Mouse (Mus musculus): ENCODE data around the gene Hist1h2bk.
"Not testable (repeated sequence)": the region's sequence is repeated elsewhere in the genome, so short reads cannot be mapped to it uniquely, and the experiment has no call there.

The Hist1h2bk gene

DNA sequence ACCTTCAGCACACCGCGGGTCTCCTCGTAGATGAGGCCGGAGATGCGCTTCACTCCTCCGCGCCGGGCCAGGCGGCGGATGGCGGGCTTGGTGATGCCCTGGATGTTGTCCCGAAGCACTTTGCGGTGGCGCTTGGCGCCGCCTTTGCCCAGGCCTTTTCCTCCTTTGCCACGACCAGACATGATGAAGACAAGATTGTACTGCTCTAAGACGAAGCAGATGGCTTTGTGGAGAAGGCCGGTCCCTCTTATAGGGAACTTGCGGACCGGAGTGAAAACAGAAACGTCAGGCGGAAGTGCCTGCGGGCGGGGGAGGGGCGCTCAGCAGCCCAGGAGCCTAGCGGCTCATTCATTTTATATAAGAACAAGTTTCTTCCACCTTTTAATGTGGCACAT is 5.5 kb downstream of the Hist1h2bk start, which contains the start of gene Hist1h4i:
Gene Hist1h4i (minus strand): TSS at position 221 of the 395 bp plus-strand sequence.
- DNase-seq (ENCODE audit: low spot score): peak; percentile 97

DNA sequence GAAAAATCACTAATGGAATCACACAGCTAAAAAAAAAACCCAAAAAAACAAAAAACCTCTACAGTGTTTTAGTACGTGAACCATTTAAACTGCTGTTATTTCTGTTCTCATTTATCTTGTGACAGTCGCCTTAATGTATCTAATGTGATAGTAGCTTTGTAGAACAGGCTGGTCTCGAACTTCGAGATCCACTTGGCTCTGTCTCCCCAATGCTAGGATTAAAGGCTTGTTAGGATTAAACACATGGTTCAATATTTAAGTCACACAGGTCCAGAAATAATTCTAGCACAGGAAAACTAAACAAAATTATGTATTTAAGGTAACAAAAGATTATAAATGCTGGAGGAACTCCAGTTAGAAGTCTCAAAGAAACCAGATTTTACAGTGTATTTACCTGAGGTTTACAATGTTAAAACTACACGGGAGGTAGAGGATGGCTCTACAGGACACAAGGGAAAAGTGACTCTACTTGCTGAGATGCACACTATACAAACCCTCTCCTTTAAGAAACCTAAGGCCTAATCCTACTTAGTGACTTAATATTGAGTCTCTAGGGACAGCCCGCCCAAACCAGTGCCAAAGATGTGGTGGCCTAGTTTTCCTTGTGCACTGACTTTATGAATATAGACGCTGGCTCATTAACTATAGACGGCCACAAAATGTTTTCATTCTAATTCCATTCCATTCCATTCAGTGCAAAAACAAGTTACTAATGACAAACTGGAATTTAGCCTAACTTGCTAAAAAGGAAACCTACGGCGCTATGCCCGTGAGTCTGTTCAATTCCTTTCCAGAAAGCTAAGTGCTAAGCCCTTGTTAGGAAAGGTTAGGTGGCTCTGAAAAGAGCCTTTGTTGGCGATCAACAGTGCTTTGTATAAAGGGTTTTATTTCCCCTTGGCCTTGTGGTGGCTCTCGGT is 6.2 kb downstream of the Hist1h2bk start:
- DNase-seq (ENCODE audit: low spot score): no peak

DNA sequence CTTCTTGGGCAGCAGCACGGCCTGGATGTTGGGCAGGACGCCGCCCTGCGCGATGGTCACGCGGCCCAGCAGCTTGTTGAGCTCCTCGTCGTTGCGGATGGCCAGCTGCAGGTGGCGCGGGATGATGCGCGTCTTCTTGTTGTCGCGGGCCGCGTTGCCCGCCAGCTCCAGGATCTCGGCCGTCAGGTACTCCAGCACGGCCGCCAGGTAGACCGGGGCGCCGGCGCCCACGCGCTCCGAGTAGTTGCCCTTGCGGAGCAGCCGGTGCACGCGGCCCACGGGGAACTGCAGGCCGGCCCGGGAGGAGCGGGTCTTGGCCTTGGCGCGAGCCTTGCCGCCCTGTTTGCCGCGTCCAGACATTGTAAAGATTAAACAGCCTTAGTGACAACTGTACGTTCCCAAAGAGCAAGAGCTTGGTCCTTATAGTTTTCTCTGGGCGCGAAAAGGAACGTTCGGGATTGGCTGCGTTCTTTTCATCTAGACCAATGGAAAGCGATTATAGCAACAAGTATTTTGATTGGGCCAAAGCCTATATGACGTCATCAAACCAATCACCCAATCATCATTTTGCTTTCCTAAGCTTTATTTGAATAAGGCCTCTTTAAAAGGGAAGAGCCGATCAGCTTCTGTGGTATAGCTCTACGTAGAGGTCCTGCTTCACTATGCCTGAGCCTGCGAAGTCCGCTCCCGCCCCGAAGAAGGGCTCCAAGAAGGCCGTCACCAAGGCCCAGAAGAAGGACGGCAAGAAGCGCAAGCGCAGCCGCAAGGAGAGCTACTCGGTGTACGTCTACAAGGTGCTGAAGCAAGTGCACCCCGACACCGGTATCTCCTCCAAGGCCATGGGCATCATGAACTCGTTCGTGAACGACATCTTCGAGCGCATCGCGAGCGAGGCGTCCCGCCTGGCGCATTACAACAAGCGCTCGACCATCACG is 7.2 kb downstream of the Hist1h2bk start, which contains the start of the genes Hist1h2ag and Hist1h2bj:
Gene Hist1h2ag (minus strand): TSS at position 377 of the 935 bp plus-strand sequence.
Gene Hist1h2bj (plus strand): TSS at position 647 of the 935 bp plus-strand sequence.
- DNase-seq (ENCODE audit: low spot score): peak; percentile 96

DNA sequence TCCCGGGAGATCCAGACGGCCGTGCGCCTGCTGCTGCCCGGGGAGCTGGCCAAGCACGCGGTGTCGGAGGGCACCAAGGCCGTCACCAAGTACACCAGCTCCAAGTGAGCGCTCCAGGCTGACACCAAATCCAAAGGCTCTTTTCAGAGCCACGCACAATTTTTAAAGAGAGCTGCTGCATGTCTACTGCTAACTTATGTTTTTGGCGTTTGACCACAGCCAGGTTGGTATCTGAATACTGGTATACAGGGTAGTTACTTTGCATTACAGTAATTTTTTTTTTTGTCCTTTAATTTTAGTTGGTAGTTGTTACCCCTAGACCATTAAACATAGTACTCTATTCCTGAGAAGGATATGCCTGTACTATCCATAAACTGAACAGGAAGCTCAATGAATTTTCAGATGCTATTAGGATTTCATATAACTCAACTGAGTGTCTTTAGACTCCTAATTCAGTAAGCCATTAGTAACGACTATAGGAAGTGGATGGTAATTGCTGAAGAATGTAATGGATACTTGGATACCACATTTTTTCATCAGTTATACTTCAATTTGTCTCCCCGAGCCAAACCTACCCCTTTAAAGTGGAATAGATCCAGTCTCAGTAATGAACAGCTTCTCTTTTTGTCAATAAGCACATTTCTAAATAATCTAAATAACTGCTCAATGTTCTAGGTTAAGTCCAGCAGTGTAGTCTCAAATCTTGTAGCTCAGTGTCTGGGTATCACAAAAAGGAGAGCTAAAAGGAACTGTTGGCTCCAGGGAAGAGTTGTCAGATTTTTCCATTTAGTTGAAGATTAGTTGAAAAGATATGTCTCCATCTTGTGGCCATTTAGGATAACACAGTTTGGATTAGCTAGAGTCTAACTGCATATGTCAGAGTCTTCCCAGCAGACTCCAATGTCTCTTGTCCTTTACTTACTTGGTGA is 8.1 kb downstream of the Hist1h2bk start:
- no peak for DNase-seq (ENCODE audit: low spot score)

DNA sequence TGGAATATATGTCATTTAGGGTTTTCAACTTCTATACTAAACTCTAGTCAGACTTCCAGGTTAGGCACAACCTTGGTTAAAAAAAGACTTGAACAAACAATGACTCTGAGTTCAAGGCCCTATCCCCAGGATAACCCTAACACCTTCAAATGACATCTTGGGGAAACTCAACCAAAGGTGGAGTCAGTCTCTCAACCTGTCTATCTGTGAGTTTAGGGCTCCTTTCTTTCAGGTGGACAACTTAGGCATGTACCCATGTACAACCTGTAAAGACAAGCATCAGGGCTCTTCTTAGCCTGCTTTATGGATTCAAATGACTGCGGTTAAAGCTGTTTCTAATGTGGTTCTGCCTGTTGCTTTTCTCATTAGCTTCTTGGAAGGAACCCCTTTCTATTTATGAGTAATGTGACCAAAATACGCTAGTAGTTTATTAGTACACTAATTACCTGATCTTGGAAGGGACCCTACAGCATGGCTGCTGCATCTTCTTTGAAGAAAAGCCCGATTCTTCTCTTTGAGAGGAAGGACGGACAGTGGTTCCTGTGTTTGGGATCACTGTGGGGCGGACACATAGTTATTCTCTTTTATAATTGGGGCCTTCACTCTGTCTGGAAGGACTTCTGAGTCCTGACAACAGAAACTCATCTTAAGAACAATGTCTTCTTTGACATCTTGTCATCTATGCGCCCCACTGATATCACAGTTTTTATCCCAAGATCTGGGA is 8.9 kb downstream of the Hist1h2bk start:
- no peak for DNase-seq (ENCODE audit: low spot score)

DNA sequence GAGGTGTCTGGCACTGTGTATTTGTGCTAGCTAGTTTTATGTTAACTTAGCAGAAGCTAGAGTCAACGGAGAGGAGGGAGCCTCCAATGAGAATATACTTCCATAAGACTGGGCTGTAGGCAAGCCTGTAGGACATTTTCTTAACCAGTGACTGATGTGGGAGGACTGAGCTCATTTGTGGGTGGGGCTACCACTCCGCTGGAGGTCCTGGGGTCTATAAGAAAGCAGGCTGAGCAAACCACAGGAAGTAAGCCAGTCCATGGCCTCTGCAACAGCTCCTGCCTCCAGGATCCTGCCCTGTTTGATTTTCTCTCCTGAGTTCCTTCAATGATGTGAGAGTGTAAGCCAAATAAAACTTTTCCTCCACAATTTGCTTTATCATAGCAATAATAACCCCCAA is 9.6 kb downstream of the Hist1h2bk start:
- DNase-seq (ENCODE audit: low spot score): no peak

DNA sequence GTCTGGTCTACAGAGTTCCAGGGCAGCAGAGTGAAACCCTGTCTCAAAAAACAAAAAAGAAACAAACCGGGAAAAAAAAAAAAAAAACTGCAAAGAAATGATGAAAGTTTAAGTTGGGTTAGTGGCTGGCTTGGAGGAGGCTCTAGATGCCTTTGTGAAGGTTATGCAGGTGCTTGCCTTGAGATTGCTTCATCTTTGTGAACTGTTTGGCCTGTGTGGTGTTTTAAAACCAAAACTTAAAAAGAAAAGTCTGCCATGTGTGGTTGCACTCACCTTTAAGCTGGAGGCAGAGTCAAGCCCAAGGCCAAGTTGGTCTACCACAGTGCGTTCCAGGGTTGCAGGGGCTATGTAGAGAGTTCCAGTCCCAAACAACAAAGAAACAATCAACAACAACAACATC is 13.4 kb downstream of the Hist1h2bk start:
- DNase-seq (ENCODE audit: low spot score): no peak

DNA sequence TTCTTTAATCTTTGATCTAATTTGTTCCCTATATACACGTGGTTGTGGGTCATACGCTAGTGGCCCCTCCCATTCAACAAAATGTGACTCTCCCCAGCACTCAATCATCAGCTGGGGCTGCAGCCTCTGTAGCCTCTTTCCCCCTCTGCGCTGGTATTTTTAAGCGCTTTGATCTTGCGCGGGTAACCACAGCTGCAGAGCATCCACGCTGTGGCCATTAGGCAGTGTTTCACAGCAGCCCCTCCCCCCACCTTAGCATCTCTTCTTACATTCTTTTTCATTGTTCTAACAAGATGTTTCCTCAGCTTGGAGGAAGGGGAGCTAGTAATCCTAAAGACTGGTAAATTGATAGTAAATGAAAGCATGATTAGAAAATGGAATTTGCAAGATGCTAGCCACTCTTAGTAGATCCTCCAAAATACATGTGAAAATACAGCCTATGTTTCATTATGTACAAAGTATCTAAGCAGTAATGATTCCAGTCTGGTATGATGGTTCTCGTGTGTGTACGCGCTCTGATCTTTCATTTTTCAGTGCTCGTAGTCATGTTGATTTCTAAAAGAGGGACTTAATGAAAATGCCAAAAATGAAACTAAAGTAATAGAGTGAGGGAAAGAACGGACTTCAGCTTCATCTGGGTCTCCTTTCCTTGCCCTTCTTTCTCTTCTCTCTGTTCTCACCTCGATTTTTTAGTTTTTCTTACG is 14.2 kb downstream of the Hist1h2bk start:
- DNase-seq (ENCODE audit: low spot score): no peak

DNA sequence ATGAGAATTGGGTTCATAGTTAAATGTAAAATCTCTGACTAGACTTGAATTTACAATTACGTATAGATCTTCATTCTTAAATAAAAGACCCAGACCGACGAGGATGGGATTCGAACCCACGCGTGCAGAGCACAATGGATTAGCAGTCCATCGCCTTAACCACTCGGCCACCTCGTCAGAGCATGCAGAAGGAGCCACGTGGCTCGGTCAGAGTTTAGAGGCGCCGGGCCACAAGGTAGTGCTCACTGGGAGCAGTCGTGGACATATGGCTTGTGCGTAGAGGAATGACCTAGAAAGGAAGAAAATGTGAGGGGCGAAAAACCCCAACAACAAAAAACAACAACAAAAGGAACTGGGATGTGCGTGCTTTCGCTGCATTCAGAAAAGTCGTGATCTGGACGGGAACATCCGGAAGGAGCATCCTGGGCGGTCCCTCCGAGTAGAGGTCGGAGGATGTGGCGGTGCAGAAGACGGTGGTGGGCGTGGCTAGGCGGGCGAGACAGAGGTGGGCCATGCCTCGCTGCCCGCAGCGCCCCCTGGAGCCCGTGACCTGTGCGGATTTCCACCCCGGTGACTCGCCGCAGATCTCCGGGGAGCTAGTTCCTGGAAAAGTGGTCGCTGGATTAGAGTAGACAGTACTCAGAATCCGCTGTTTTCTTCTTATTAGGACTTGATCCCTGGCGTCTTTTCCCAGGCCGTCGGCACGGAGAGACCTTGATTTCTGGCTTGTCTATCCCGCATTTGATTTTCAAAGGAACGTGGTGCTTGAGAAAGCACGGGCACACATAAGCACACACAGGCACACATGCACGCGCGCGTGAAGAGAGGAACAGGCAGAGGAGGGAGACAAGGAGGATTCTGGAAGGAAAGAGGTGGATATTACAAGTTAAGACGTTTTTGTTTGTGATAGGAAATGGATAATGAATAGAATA is 15.2 kb downstream of the Hist1h2bk start:
- peak; percentile 79 for DNase-seq (ENCODE audit: low spot score)

DNA sequence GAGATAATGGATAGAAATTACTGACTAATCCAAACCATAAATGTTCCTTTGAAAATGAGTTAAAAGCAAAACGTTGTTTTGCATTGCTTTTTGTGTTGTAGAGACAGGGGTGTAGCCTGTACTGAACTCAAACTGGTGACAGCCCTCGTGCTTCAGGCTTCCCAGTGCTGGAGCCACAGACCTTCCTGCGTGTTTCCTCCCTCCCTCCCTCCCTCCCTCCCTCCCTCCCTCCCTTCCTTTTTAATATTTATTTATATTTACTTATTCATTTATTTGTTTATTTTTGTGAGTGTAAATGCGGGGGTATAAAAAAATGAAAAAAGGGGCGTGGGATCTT is 15.8 kb downstream of the Hist1h2bk start:
- no peak for DNase-seq (ENCODE audit: low spot score)

DNA sequence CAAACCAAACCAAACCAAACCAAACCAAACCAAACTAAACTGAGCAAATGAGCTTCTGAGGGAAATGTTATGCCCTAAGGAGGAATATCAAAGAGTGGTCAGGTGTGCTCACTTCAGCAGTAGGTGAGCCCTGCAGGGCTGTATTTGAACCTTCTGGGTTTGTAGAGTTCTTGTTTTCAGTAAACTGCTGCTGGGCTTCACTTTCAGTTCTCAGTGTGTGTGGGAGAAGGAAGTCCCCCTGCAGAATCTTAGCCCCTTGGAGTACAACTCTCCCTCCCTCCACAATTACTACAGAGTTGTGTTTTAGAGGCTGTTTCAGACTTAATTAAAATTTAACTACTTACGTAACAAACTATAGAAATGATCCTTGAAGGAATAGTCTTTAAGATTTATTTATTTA is 18.1 kb downstream of the Hist1h2bk start:
- DNase-seq (ENCODE audit: low spot score): no peak

DNA sequence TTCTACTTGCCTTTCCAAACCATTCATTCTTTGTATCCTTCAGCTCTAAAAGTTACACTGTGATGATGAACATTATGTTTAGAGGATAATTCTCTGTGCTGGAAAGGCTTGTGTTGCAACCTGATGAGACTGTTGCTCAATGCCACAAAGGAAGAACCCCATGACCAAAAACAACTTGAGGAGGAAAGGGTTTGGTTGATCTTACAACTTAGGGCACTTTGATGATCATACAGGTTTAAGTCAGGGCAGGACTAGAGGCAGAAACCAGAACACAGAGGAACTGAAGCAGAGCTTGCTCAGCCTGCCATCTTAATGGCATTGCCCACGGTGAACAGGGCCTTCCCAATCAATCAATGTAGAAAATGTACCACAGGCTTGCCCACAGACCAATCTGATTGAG is 25.8 kb downstream of the Hist1h2bk start:
- no peak for DNase-seq (ENCODE audit: low spot score)

DNA sequence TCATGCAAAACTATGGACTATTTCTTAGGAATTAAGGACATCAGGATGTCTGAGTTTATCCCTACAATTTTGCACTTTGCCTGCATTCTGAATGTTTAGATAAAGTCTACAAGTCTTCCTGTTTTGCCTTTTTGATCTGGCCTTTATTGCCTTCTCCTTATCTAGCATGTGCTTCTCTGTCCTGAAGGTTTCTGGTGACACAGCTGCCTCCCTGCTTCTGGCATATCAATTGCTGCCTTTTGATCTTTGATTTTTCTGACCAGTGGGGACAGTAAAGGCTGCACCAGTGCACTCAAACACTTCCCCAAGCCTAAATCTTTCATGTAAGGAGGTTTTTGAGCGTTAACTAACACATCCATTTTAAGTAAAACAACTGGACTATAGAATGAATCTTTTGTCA is 27.8 kb downstream of the Hist1h2bk start:
- DNase-seq (ENCODE audit: low spot score): no peak

DNA sequence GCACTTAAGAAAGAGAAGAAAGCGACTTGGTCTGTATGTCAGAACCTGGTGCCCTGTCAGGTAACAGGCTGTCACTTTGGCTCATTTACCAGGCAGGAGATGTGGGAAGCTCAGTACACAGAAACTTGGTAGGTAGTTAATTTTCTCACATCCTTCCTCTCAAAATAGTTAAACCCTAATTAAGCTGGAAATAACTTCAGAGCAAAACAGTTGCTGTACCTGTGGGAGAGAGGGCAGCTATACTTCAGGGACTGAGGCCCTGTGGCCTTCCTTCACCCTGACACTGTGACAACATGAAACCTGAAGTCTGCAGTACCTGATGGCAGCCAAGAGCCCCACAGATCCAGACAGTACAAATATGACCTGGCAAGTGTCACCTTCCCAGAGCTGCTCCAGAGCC is 48.5 kb downstream of the Hist1h2bk start, which contains the start of gene Vmn1r188:
Gene Vmn1r188 (plus strand): TSS at position 301 of the 400 bp plus-strand sequence.
- DNase-seq (ENCODE audit: low spot score): not testable (repeated sequence)
